Mouse (Mus musculus): Measurements from ENCODE around the gene Fut2.
A peak's percentile ranks its signal among the peaks of the same experiment; 100 is the strongest.

Gene Fut2

GRCm38 (mm10) chr7:45710477-45711191 is 44.4 kb upstream of the Fut2 start:
- Histone ChIP-seq H3K36me3 (ENCODE audit: insufficient read depth, low read length) (peaks cover 62% of the 10 kb centered on the region), H3K9me3 (ENCODE audit: low read length) (no peaks in the 10 kb centered on the region), H3K27me3 (ENCODE audit: insufficient read depth, low read length) (no peaks in the 10 kb centered on the region), H3K4me1 (replicated peaks; ENCODE audit: low read depth, low read length) (peaks cover 88% of the 10 kb centered on the region), H3K4me3 (replicated peaks; ENCODE audit: low read length) (peak overlapping the region; percentile 49)
- TF ChIP-seq CTCF (conservative IDR thresholded peaks at IDR 0.05; ENCODE audit: low read length) (no peak), POU5F1 (IDR thresholded peaks at IDR 0.05; ENCODE audit: borderline replicate concordance, low read length) (no peak), NANOG (IDR thresholded peaks at IDR 0.05; ENCODE audit: borderline replicate concordance, low read length) (no peak)

DNA sequence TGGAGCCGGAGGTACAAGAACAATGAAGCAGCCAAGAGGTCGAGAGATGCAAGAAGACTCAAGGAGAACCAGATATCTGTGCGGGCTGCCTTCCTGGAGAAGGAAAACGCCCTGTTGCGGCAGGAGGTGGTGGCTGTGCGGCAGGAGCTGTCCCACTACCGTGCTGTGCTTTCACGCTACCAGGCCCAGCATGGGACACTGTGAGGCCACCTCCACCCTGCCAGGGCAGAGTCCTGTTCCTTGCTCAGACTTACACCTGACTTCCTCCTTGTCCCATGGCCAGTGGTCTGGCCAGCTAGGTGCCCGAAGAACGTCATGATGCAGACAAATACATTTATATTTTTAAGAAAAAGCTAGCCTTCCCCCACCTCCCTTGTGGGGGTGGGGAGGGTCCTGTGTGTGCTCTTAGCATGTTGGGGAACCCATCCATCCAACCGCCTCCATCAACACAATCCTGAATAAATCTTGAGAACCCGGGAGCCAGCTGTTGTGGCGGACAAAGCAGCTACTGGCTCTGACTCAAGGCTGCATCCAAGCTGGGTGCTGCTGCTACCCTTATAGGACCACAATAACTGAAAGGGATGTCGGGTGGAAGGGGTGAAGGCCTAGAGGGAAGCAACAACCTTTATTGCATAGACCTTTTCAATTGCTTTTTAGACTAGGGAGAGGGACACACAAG is 43.6 kb upstream of the Fut2 start:
- peaks cover 62% of the 10 kb centered on the region for H3K36me3 ChIP-seq (ENCODE audit: insufficient read depth, low read length)
- H3K4me1 ChIP-seq (replicated peaks; ENCODE audit: low read depth, low read length): peaks cover 91% of the 10 kb centered on the region
- H3K27me3 ChIP-seq (ENCODE audit: insufficient read depth, low read length): no peaks in the 10 kb centered on the region
- TF ChIP-seq CTCF (conservative IDR thresholded peaks at IDR 0.05; ENCODE audit: low read length) (no peak), NANOG (IDR thresholded peaks at IDR 0.05; ENCODE audit: borderline replicate concordance, low read length) (no peak), POU5F1 (IDR thresholded peaks at IDR 0.05; ENCODE audit: borderline replicate concordance, low read length) (no peak)
- no peaks in the 10 kb centered on the region for H3K9me3 ChIP-seq (ENCODE audit: low read length)
- peak overlapping the region; percentile 4; the same call in 1 of the 2 replicates for H3K4me3 ChIP-seq (replicated peaks; ENCODE audit: low read length)

GRCm38 (mm10) chr7:45709036-45709435 is 42.8 kb upstream of the Fut2 start:
- peaks cover 89% of the 10 kb centered on the region for H3K4me1 ChIP-seq (replicated peaks; ENCODE audit: low read depth, low read length)
- H3K9me3 ChIP-seq (ENCODE audit: low read length): no peaks in the 10 kb centered on the region
- peak overlapping the region; percentile 96; the same call in 1 of the 2 replicates for H3K4me3 ChIP-seq (replicated peaks; ENCODE audit: low read length)
- H3K27me3 ChIP-seq (ENCODE audit: insufficient read depth, low read length): no peaks in the 10 kb centered on the region
- peaks cover 59% of the 10 kb centered on the region for H3K36me3 ChIP-seq (ENCODE audit: insufficient read depth, low read length)
- no peak for TF ChIP-seq POU5F1 (IDR thresholded peaks at IDR 0.05; ENCODE audit: borderline replicate concordance, low read length)
- no peak for TF ChIP-seq CTCF (conservative IDR thresholded peaks at IDR 0.05; ENCODE audit: low read length)
- TF ChIP-seq NANOG (IDR thresholded peaks at IDR 0.05; ENCODE audit: borderline replicate concordance, low read length): no peak

GRCm38 (mm10) chr7:45708221-45708761 is 42.1 kb upstream of the Fut2 start:
- Histone ChIP-seq H3K36me3 (ENCODE audit: insufficient read depth, low read length) (peaks cover 52% of the 10 kb centered on the region), H3K4me3 (replicated peaks; ENCODE audit: low read length) (peak overlapping the region; percentile 96), H3K9me3 (ENCODE audit: low read length) (no peaks in the 10 kb centered on the region), H3K4me1 (replicated peaks; ENCODE audit: low read depth, low read length) (peaks cover 88% of the 10 kb centered on the region), H3K27me3 (ENCODE audit: insufficient read depth, low read length) (no peaks in the 10 kb centered on the region)
- TF ChIP-seq NANOG (IDR thresholded peaks at IDR 0.05; ENCODE audit: borderline replicate concordance, low read length): no peak
- TF ChIP-seq CTCF (conservative IDR thresholded peaks at IDR 0.05; ENCODE audit: low read length): no peak
- no peak for TF ChIP-seq POU5F1 (IDR thresholded peaks at IDR 0.05; ENCODE audit: borderline replicate concordance, low read length)

DNA sequence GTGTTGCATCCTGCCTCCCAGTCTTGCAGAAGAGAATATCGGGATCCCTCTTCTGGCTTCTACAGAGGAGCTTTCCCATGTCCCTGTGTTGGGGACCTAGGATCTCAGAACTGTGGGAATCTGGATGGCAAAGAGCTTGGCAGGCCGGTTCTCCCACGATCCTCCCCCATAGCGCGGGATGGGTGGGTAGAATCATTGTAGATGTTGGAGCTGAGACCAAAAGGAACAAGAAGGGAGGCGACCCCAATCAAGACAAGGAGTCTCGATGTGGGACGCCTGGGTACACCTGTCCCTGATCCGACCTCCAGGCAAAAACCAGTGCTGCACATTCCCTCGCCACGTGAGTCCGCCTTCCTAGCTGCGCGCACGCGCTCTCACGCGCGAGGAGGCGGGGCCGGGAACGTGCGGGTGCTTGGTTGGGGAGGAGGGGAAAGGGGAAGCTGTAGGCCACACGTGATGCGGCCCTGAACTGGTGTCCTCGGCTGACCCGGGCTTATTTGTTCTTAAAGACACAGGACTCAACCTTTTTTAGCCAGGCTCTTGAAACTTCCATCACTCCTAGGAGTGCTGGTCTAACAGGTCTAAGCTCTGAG is 41.3 kb upstream of the Fut2 start:
- no peak for TF ChIP-seq POU5F1 (IDR thresholded peaks at IDR 0.05; ENCODE audit: borderline replicate concordance, low read length)
- TF ChIP-seq CTCF (conservative IDR thresholded peaks at IDR 0.05; ENCODE audit: low read length): no peak
- no peak for TF ChIP-seq NANOG (IDR thresholded peaks at IDR 0.05; ENCODE audit: borderline replicate concordance, low read length)
- Histone ChIP-seq H3K36me3 (ENCODE audit: insufficient read depth, low read length) (peaks cover 43% of the 10 kb centered on the region), H3K4me1 (replicated peaks; ENCODE audit: low read depth, low read length) (peaks cover 88% of the 10 kb centered on the region), H3K4me3 (replicated peaks; ENCODE audit: low read length) (peak overlapping the region; percentile 96), H3K9me3 (ENCODE audit: low read length) (no peaks in the 10 kb centered on the region), H3K27me3 (ENCODE audit: insufficient read depth, low read length) (0 out of 2 replicates have a peak, but pooled peaks cover 4% of the 10 kb centered on the region)

DNA sequence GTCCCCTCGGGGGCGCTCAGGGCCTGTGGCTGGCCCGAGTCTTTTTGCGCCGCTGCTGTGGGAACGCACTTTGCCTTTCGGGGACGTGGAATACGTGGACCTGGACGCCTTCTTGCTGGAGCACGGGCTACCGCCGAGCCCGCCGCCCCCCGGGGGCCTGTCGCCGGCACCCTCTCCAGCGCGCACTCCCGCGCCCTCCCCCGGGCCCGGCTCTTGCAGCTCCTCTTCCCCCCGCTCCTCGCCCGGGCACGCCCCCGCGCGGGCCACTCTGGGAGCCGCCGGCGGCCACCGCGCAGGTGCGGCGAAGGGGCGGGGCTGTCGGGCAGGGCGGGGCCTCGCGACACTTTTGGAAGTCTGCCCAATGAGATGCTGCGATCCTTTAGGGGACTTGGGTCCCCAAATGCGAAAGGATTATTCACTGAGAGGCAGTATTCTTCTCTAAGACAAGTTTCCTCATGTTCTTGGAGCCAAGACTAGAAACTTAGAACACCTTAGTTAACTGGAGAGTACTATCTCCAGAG is 40.6 kb upstream of the Fut2 start:
- Histone ChIP-seq H3K9me3 (ENCODE audit: low read length) (no peaks in the 10 kb centered on the region), H3K4me3 (replicated peaks; ENCODE audit: low read length) (peak overlapping the region; percentile 96), H3K36me3 (ENCODE audit: insufficient read depth, low read length) (peaks cover 37% of the 10 kb centered on the region), H3K4me1 (replicated peaks; ENCODE audit: low read depth, low read length) (peaks cover 85% of the 10 kb centered on the region), H3K27me3 (ENCODE audit: insufficient read depth, low read length) (0 out of 2 replicates have a peak, but pooled peaks cover 4% of the 10 kb centered on the region)
- TF ChIP-seq POU5F1 (IDR thresholded peaks at IDR 0.05; ENCODE audit: borderline replicate concordance, low read length) (no peak), NANOG (IDR thresholded peaks at IDR 0.05; ENCODE audit: borderline replicate concordance, low read length) (no peak), CTCF (conservative IDR thresholded peaks at IDR 0.05; ENCODE audit: low read length) (no peak)

DNA sequence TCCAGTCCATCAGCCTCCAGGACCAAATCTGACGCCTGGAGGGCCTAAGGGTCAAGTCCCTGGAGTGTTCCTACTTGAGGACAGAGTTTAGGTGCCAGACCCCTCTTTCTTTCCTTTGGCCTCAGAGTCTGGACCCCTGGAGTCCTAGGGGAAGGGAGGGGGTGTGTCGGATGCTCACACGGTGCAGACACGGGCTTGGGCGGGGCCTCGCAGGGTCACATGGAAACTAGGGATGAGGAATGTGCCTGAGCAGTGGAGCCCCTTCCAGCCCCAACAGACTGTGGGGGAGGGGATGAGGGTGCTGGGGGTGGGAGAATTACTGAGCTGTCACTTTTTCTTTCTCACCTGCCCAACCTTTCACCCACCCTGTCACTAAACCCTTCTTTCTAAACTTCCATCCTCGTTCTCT is 39.7 kb upstream of the Fut2 start:
- peak overlapping the region; percentile 96 for H3K4me3 ChIP-seq (replicated peaks; ENCODE audit: low read length)
- H3K9me3 ChIP-seq (ENCODE audit: low read length): no peaks in the 10 kb centered on the region
- peaks cover 28% of the 10 kb centered on the region for H3K36me3 ChIP-seq (ENCODE audit: insufficient read depth, low read length)
- peaks cover 85% of the 10 kb centered on the region for H3K4me1 ChIP-seq (replicated peaks; ENCODE audit: low read depth, low read length)
- TF ChIP-seq CTCF (conservative IDR thresholded peaks at IDR 0.05; ENCODE audit: low read length): no peak
- TF ChIP-seq NANOG (IDR thresholded peaks at IDR 0.05; ENCODE audit: borderline replicate concordance, low read length): no peak
- no peak for TF ChIP-seq POU5F1 (IDR thresholded peaks at IDR 0.05; ENCODE audit: borderline replicate concordance, low read length)
- 0 out of 2 replicates have a peak, but pooled peaks cover 4% of the 10 kb centered on the region for H3K27me3 ChIP-seq (ENCODE audit: insufficient read depth, low read length)

DNA sequence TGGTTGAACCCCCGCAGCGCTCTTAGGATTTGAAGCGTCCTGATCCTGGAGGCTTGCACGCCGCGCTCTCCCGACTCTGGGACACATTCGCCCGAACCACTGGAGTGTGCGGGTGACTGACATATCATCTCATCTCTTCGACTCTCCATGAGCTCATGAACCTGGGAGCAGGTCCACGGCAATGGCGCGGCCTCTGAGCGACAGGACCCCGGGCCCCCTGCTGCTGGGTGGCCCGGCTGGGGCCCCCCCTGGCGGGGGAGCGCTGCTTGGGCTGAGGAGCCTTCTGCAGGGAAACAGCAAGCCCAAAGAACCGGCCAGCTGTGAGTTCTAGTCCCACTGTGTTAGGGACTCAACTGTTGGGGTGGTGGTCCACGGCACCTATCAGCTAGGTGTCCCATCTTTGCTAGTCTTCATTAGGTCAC is 39.3 kb upstream of the Fut2 start:
- Histone ChIP-seq H3K9me3 (ENCODE audit: low read length) (no peaks in the 10 kb centered on the region), H3K27me3 (ENCODE audit: insufficient read depth, low read length) (peaks cover 6% of the 10 kb centered on the region), H3K4me1 (replicated peaks; ENCODE audit: low read depth, low read length) (peaks cover 84% of the 10 kb centered on the region), H3K36me3 (ENCODE audit: insufficient read depth, low read length) (peaks cover 23% of the 10 kb centered on the region), H3K4me3 (replicated peaks; ENCODE audit: low read length) (peak overlapping the region; percentile 96)
- TF ChIP-seq NANOG (IDR thresholded peaks at IDR 0.05; ENCODE audit: borderline replicate concordance, low read length) (no peak), POU5F1 (IDR thresholded peaks at IDR 0.05; ENCODE audit: borderline replicate concordance, low read length) (no peak), CTCF (conservative IDR thresholded peaks at IDR 0.05; ENCODE audit: low read length) (no peak)
